Mouse (Mus musculus) midbrain, embryonic 12.5 days (tissue): ENCODE results near the gene Ccdc39. TPM values are rescaled to one million over a fixed set of nuclear protein-coding genes. Genes with fewer than 3 reads are reported as not detected.

Experiments used
- polyA plus RNA-seq: library from polyadenylated mRNA; unstranded; fragments of >200 nt; fragmentation: Nextera tagmentation; extraction: Ambion mirVana; gene quantifications from 2 replicates; pipeline ENCODE4 v1.2.1, GENCODE M21; 2016

Gene Ccdc39
- polyA plus RNA-seq, 1 experiment from 2014 or later = 10.7 TPM

Other genes starting within 250 kb of the Ccdc39 start
- gene Ttc14, start 44.5 kb downstream of the Ccdc39 start, polyA plus RNA-seq = 74.0 and 83.2 TPM in 2 replicates
- gene Fxr1, start 175.6 kb upstream of the Ccdc39 start, polyA plus RNA-seq = 52.1 and 53.8 TPM in 2 replicates
- 146 and 151 TPM in 2 replicates for gene Dnajc19, start 237.0 kb upstream of the Ccdc39 start, polyA plus RNA-seq